Mouse (Mus musculus) hematopoietic stem cell, adult 5-6 weeks (primary cell): Measurements from ENCODE around the gene Kifc1. TPM values are rescaled to one million over a fixed set of nuclear protein-coding genes. Genes with fewer than 3 reads are reported as not detected.

ENCODE experiments used
- total RNA-seq: library from RNA; stranded (forward); fragments of 172-1452, 232-1000 nt; gene quantifications from 2 replicates; pipeline ENCODE4 v1.2.3, GENCODE M21; 2017

Kifc1 gene
- total RNA-seq, 1 experiment from 2014 or later, result 37.6 TPM

Other genes starting within 250 kb of the Kifc1 start
- gene Hnrnpm, start 203.8 kb downstream of the Kifc1 start, total RNA-seq, result 275 and 543 TPM in 2 replicates
- gene March2, start 172.0 kb downstream of the Kifc1 start, total RNA-seq, result 20.5 and 28.7 TPM in 2 replicates
- 31.6 and 49.3 TPM in 2 replicates for gene Rab11b, start 130.1 kb downstream of the Kifc1 start, total RNA-seq
- 5.6 and 6.6 TPM in 2 replicates for gene Angptl4, start 108.8 kb downstream of the Kifc1 start, total RNA-seq
- 7.6 and 12.8 TPM in 2 replicates for gene Kank3, start 80.1 kb downstream of the Kifc1 start, total RNA-seq
- gene Rps28, start 66.1 kb downstream of the Kifc1 start, total RNA-seq, result 2,029 and 3,129 TPM in 2 replicates
- gene Ndufa7, start 66.1 kb downstream of the Kifc1 start, total RNA-seq, result 123 and 126 TPM in 2 replicates
- 11.3 and 22.1 TPM in 2 replicates for gene Cd320, start 47.6 kb downstream of the Kifc1 start, total RNA-seq
- not detected in 2 replicates for gene Gm7029, start 16.8 kb downstream of the Kifc1 start, total RNA-seq
- gene Platr17, start 14.5 kb upstream of the Kifc1 start, total RNA-seq, result 3.3 and 4.4 TPM in 2 replicates
- 26.5 and 27.7 TPM in 2 replicates for gene Daxx, start 18.8 kb upstream of the Kifc1 start, total RNA-seq
- gene Tapbp, start 25.2 kb upstream of the Kifc1 start, total RNA-seq, result 71.1 and 79.8 TPM in 2 replicates
- gene Zbtb22, start 25.2 kb upstream of the Kifc1 start, total RNA-seq, result 20.4 and 21.4 TPM in 2 replicates
- 36.6 and 57.1 TPM in 2 replicates for gene Rgl2, start 38.9 kb upstream of the Kifc1 start, total RNA-seq
- 89.1 and 115 TPM in 2 replicates for gene Pfdn6, start 49.7 kb upstream of the Kifc1 start, total RNA-seq
- 34.8 and 57.1 TPM in 2 replicates for gene Wdr46, start 50.0 kb upstream of the Kifc1 start, total RNA-seq
- gene B3galt4, start 60.8 kb upstream of the Kifc1 start, total RNA-seq, result 3.1 and 7.3 TPM in 2 replicates
- 18.1 and 19.1 TPM in 2 replicates for gene Vps52, start 65.2 kb upstream of the Kifc1 start, total RNA-seq
- gene Rps18, start 65.3 kb upstream of the Kifc1 start, total RNA-seq, result 1,150 and 1,883 TPM in 2 replicates
- gene H2-K1, start 109.7 kb upstream of the Kifc1 start, total RNA-seq, result 1,467 and 1,957 TPM in 2 replicates
- gene Ring1, start 134.0 kb upstream of the Kifc1 start, total RNA-seq, result 10.6 and 15.7 TPM in 2 replicates
- 81.8 and 89.3 TPM in 2 replicates for gene H2-Ke6, start 137.4 kb upstream of the Kifc1 start, total RNA-seq
- 60.8 and 96.9 TPM in 2 replicates for gene Slc39a7, start 141.0 kb upstream of the Kifc1 start, total RNA-seq
- 41.2 and 51.3 TPM in 2 replicates for gene Rxrb, start 141.2 kb upstream of the Kifc1 start, total RNA-seq
- 2.4 and 2.9 TPM in 2 replicates for gene Col11a2, start 148.8 kb upstream of the Kifc1 start, total RNA-seq
- gene H2-Oa, start 201.7 kb upstream of the Kifc1 start, total RNA-seq, result 9.2 and 16.9 TPM in 2 replicates
- gene H2-DMa, start 228.9 kb upstream of the Kifc1 start, total RNA-seq, result 88.1 and 135 TPM in 2 replicates
- gene Brd2, start 232.0 kb upstream of the Kifc1 start, total RNA-seq, result 348 and 418 TPM in 2 replicates